In genomic region chr13:31486373-31486772, GRCm38 (mm10) we compare ENCODE assay signal across 24 mouse cellular contexts.
"Had no signal": no experiment of that assay in that cellular context is flagged by ENCODE, and none has a peak within 500 bp of the region (broad histone marks: within the 10 kb centered on the region; RNA-seq: fewer than 3 reads in every experiment).

No protein-coding gene starts in this region.

- H3K27me3 ChIP-seq: heart, embryonic 13.5 days; heart, embryonic 15.5 days; hindbrain, embryonic 12.5 days; hindbrain, embryonic 15.5 days; limb, embryonic 15.5 days; liver, embryonic 13.5 days; liver, embryonic 15.5 days had no signal

- H3K4me3 ChIP-seq: heart, adult 2 months; heart, embryonic 13.5 days; heart, embryonic 15.5 days; hindbrain, embryonic 10.5 days; hindbrain, embryonic 12.5 days; hindbrain, embryonic 15.5 days; limb, embryonic 13.5 days; limb, embryonic 15.5 days; liver, embryonic 13.5 days; liver, embryonic 15.5 days had no signal

- H3K9me3 ChIP-seq: heart, embryonic 13.5 days; heart, embryonic 15.5 days; hindbrain, embryonic 10.5 days; hindbrain, embryonic 12.5 days; hindbrain, embryonic 15.5 days; limb, embryonic 13.5 days; limb, embryonic 15.5 days; liver, embryonic 13.5 days; liver, embryonic 15.5 days had no signal

- H3K27ac ChIP-seq: heart, adult 2 months; heart, embryonic 13.5 days; heart, embryonic 15.5 days; hindbrain, embryonic 10.5 days; hindbrain, embryonic 12.5 days; hindbrain, embryonic 15.5 days; hindbrain, postnatal 0 days; limb, embryonic 13.5 days; limb, embryonic 15.5 days; liver, embryonic 13.5 days; liver, embryonic 15.5 days had no signal

- H3K36me3 ChIP-seq: heart, embryonic 13.5 days; heart, embryonic 15.5 days; hindbrain, embryonic 10.5 days; hindbrain, embryonic 12.5 days; hindbrain, embryonic 15.5 days; limb, embryonic 13.5 days; limb, embryonic 15.5 days; liver, embryonic 13.5 days; liver, embryonic 15.5 days had no signal

- ATAC-seq: hindbrain, postnatal 0 days; intestine, embryonic 16.5 days had no signal

- H3K4me2 ChIP-seq: heart, embryonic 11.5 days; heart, embryonic 13.5 days; heart, embryonic 15.5 days; hindbrain, embryonic 12.5 days; hindbrain, embryonic 15.5 days; limb, embryonic 13.5 days; limb, embryonic 15.5 days; liver, embryonic 13.5 days; liver, embryonic 15.5 days had no signal

- H3K9ac ChIP-seq: heart, embryonic 13.5 days; heart, embryonic 15.5 days; hindbrain, embryonic 12.5 days; hindbrain, embryonic 15.5 days; limb, embryonic 13.5 days; limb, embryonic 15.5 days; liver, embryonic 13.5 days; liver, embryonic 15.5 days had no signal

- DNase-seq: gastrocnemius, postnatal 14 days; gastrocnemius, postnatal 36 days; heart, adult 2 months; heart, postnatal 14 days; heart, postnatal 36 days; kidney, adult 11 months; kidney, adult 8-10 months; kidney, postnatal 10 days; kidney, postnatal 25 days; layer of hippocampus, adult 9-11 months; layer of hippocampus, postnatal 36 days; left cerebral cortex, postnatal 4 days; liver, embryonic 13.5 days had no signal

- H3K4me1 ChIP-seq: heart, embryonic 13.5 days; heart, embryonic 15.5 days; hindbrain, embryonic 10.5 days; hindbrain, embryonic 12.5 days; hindbrain, embryonic 15.5 days; limb, embryonic 13.5 days; limb, embryonic 15.5 days; liver, embryonic 13.5 days; liver, embryonic 15.5 days had no signal
